Mouse (Mus musculus) spleen, adult 2 months (tissue): ENCODE results near the gene Numb.

Source experiments
- CTCF ChIP-seq: fragments of 200-500 bp; IDR thresholded peaks from 2 replicates; pipeline ENCODE4 v1.5.1; 2011; ENCODE audit warnings: mild to moderate bottlenecking, inconsistent platforms; ENCODE audit not compliant: insufficient read depth, insufficient read length, insufficient replicate concordance; ENCODE audit errors: extremely low read depth
- POLR2A ChIP-seq: fragments of 200-500 bp; IDR thresholded peaks from 2 replicates; pipeline ENCODE4 v1.6.1; 2011; ENCODE audit warnings: low read depth, low read length, inconsistent platforms

DNA sequence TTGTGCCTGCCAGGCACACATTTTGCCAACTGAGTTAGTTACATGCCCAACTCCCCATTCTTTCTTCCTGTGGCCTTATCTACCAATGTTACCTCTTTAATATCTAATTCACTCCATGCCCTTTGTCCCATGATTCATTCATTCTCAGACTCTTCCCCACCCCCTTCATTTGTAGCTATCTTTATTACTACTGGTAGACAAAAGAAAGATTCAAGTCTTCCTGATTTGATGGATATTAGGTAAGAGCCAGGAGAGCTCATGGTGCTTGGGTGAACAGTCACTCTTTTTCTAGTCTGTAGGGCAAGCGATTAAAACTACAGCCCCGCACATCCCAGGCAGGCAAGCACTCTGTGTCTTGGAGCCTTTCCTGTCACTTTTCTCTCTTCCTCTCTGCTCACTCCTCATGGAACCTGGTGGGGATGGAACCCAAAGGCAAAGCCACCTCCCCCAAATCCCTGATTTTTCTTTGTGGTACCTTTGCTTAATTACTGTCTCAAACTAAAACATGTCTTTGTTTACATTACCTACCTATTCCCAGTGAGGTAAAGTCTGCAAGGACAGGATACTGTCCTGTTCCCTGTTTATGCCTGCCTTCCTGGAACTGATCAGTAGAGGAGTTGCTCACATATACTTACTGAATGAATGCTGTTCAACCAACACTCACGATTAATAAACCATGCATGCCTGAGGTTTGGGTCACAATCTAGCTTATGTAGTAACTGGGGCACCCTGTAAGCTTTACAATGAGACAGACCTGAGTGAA, 78.9 kb downstream of the Numb start:
- TF ChIP-seq POLR2A: no peak
- TF ChIP-seq CTCF: no peak
